9 mouse cellular contexts compared by ENCODE assay signal in genomic region chr1:60534932-60535331, GRCm38 (mm10). TPM values are rescaled to one million over a fixed set of nuclear protein-coding genes. Genes with fewer than 3 reads are reported as not detected.
DNase-seq lines count a peak whose midpoint lies in the region; ATAC-seq lines count a peak whose summit lies in the region.
"Had no signal": no experiment of that assay in that cellular context is flagged by ENCODE, and none has a peak within 500 bp of the region (broad histone marks: within the 10 kb centered on the region; RNA-seq: fewer than 3 reads in every experiment).

No protein-coding gene starts in this region.

- H3K4me3 ChIP-seq in forebrain, embryonic 14.5 days (ENCODE audit: low read depth, low read length), result no peak overlapping the region
- H3K4me3 ChIP-seq in forebrain, embryonic 12.5 days (replicated peaks), result no peak overlapping the region
- H3K4me3 ChIP-seq in heart, embryonic 11.5 days (ENCODE audit: low read depth, low read length), result no peak overlapping the region
- H3K4me3 ChIP-seq: neural tube, embryonic 12.5 days had no signal

- 92% methylated on average over 2 of the region's 2 CpGs for WGBS in forebrain, embryonic 14.5 days
- WGBS in forebrain, embryonic 12.5 days, result 94% methylated on average over 2 of the region's 2 CpGs
- WGBS in heart, embryonic 11.5 days (ENCODE audit: insufficient replicate concordance), result 87% methylated on average over 2 of the region's 2 CpGs

- H3K27ac ChIP-seq in forebrain, embryonic 14.5 days (ENCODE audit: low read depth, low read length), result no peak overlapping the region
- H3K27ac ChIP-seq in forebrain, embryonic 12.5 days, result no peak overlapping the region
- H3K27ac ChIP-seq in heart, embryonic 11.5 days (ENCODE audit: low read depth, low read length), result no peak overlapping the region
- H3K27ac ChIP-seq: neural tube, embryonic 12.5 days had no signal

- no peaks in the 10 kb centered on the region for H3K9me3 ChIP-seq in forebrain, embryonic 14.5 days (replicated peaks; ENCODE audit: control insufficient read depth, low read length)
- H3K9me3 ChIP-seq in forebrain, embryonic 12.5 days, result no peaks in the 10 kb centered on the region
- H3K9me3 ChIP-seq in heart, embryonic 11.5 days (replicated peaks; ENCODE audit: control insufficient read depth, low read length), result no peaks in the 10 kb centered on the region
- H3K9me3 ChIP-seq: neural tube, embryonic 12.5 days had no signal

- no peak for ATAC-seq in forebrain, embryonic 14.5 days
- no peak for ATAC-seq in forebrain, embryonic 12.5 days (ENCODE audit: low FRiP score)
- no peak for ATAC-seq in heart, embryonic 11.5 days (replicated peaks; ENCODE audit: insufficient number of reproducible peaks, low FRiP score, low TSS enrichment)
- ATAC-seq in monocyte, adult 5-6 weeks (replicated peaks; ENCODE audit: insufficient number of reproducible peaks, low FRiP score, low TSS enrichment, poor library complexity, severe bottlenecking), result no peak

- H3K4me2 ChIP-seq in forebrain, embryonic 14.5 days (ENCODE audit: low read length), result no peak overlapping the region
- H3K4me2 ChIP-seq in forebrain, embryonic 12.5 days, result no peak overlapping the region
- no peak overlapping the region for H3K4me2 ChIP-seq in heart, embryonic 11.5 days
- H3K4me2 ChIP-seq: neural tube, embryonic 12.5 days had no signal

- peak; percentile 37 for DNase-seq in forebrain, embryonic 14.5 days (ENCODE audit: low spot score)
- peak; percentile 18 for DNase-seq in right cerebral cortex, postnatal 4 days
- no peak for DNase-seq in right cerebral cortex, adult 18-20 months
- peak; percentile 51 for DNase-seq in kidney, adult 9 months
- DNase-seq in retina, postnatal 7 days (ENCODE audit: low read depth, low spot score), result peak; percentile 4

- H3K9ac ChIP-seq in forebrain, embryonic 14.5 days (ENCODE audit: low read length), result no peak overlapping the region
- H3K9ac ChIP-seq in forebrain, embryonic 12.5 days, result no peak overlapping the region
- H3K9ac ChIP-seq in heart, embryonic 11.5 days (ENCODE audit: low read depth, low read length), result no peak overlapping the region
- H3K9ac ChIP-seq: neural tube, embryonic 12.5 days had no signal

- no peaks in the 10 kb centered on the region for H3K4me1 ChIP-seq in forebrain, embryonic 14.5 days (ENCODE audit: control insufficient read depth, insufficient read depth, low read length)
- no peaks in the 10 kb centered on the region for H3K4me1 ChIP-seq in forebrain, embryonic 12.5 days
- H3K4me1 ChIP-seq in heart, embryonic 11.5 days (ENCODE audit: control insufficient read depth, insufficient read depth, low read length), result no peaks in the 10 kb centered on the region
- H3K4me1 ChIP-seq: neural tube, embryonic 12.5 days had no signal

- H3K36me3 ChIP-seq in forebrain, embryonic 14.5 days (ENCODE audit: control insufficient read depth, insufficient read depth, low read length), result 0 out of 2 replicates have a peak, but pooled peaks cover 9% of the 10 kb centered on the region
- peaks cover 14% of the 10 kb centered on the region for H3K36me3 ChIP-seq in forebrain, embryonic 12.5 days (replicated peaks)
- H3K36me3 ChIP-seq in heart, embryonic 11.5 days (ENCODE audit: control insufficient read depth, insufficient read depth, low read length), result no peaks in the 10 kb centered on the region; the same call in 1 of the 2 replicates

- H3K27me3 ChIP-seq in forebrain, embryonic 14.5 days (replicated peaks; ENCODE audit: control insufficient read depth, insufficient read depth, low read length), result no peaks in the 10 kb centered on the region
- no peaks in the 10 kb centered on the region for H3K27me3 ChIP-seq in forebrain, embryonic 12.5 days
- H3K27me3 ChIP-seq in heart, embryonic 11.5 days (ENCODE audit: control insufficient read depth, insufficient read depth, low read length), result no peaks in the 10 kb centered on the region
- H3K27me3 ChIP-seq: neural tube, embryonic 12.5 days had no signal

RNA-seq across cellular contexts. Expression of gene Raph1, which starts 32.0 kb away (rescaled TPM):
- polyA plus RNA-seq in forebrain, embryonic 14.5 days (2014; fragmentation: Nextera tagmentation; extraction: Ambion mirVana), result 20.9 and 21.0 TPM in 2 replicates
- 22.5 and 27.9 TPM in 2 replicates for polyA plus RNA-seq in forebrain, embryonic 12.5 days (2016; fragmentation: Nextera tagmentation; extraction: Ambion mirVana)
- 56.7 and 66.0 TPM in 2 replicates for polyA plus RNA-seq in heart, embryonic 11.5 days (2014; fragmentation: Nextera tagmentation; extraction: Ambion mirVana)
- 7.5 to 20.5 TPM (median 10.5 TPM) in 3 replicates for total RNA-seq in monocyte, adult 5-6 weeks (2017)
